ENCODE assay signal across 25 mouse cellular contexts in genomic region chr12:116888856-116889255, GRCm38 (mm10).
DNase-seq lines count a peak whose midpoint lies in the region; ATAC-seq and TF ChIP-seq lines count a peak whose summit lies in the region.
"Had no signal": no experiment of that assay in that cellular context is flagged by ENCODE, and none has a peak within 500 bp of the region (broad histone marks: within the 10 kb centered on the region; RNA-seq: fewer than 3 reads in every experiment).

No protein-coding gene starts in this region.

- no peak overlapping the region for H3K27ac ChIP-seq in heart, embryonic 10.5 days
- peak overlapping the region; percentile 79 for H3K27ac ChIP-seq in midbrain, embryonic 13.5 days
- H3K27ac ChIP-seq in midbrain, embryonic 11.5 days (ENCODE audit: low read depth, low read length) = no peak overlapping the region
- peak overlapping the region; percentile 63; the same call in 1 of the 2 replicates for H3K27ac ChIP-seq in hindbrain, embryonic 15.5 days (replicated peaks)
- no peak overlapping the region; the same call in 1 of the 2 replicates for H3K27ac ChIP-seq in midbrain, postnatal 0 days (ENCODE audit: low read depth, low read length)
- H3K27ac ChIP-seq in limb, embryonic 10.5 days = no peak overlapping the region
- H3K27ac ChIP-seq: embryonic facial prominence, embryonic 15.5 days; heart, embryonic 15.5 days; liver, embryonic 14.5 days had no signal

- H3K4me2 ChIP-seq in midbrain, embryonic 13.5 days (replicated peaks) = no peak overlapping the region
- no peak overlapping the region for H3K4me2 ChIP-seq in midbrain, embryonic 11.5 days
- no peak overlapping the region for H3K4me2 ChIP-seq in hindbrain, embryonic 15.5 days
- H3K4me2 ChIP-seq in midbrain, postnatal 0 days (ENCODE audit: low read depth, low read length, poor library complexity, severe bottlenecking) = no peak overlapping the region
- H3K4me2 ChIP-seq: embryonic facial prominence, embryonic 15.5 days; heart, embryonic 15.5 days had no signal

- H3K4me3 ChIP-seq in heart, embryonic 10.5 days = no peak overlapping the region
- H3K4me3 ChIP-seq in midbrain, embryonic 13.5 days (replicated peaks) = no peak overlapping the region
- H3K4me3 ChIP-seq in midbrain, embryonic 11.5 days (ENCODE audit: low read depth, low read length) = no peak overlapping the region
- H3K4me3 ChIP-seq in hindbrain, embryonic 15.5 days = no peak overlapping the region
- no peak overlapping the region for H3K4me3 ChIP-seq in midbrain, postnatal 0 days (ENCODE audit: low read depth, low read length)
- no peak overlapping the region for H3K4me3 ChIP-seq in limb, embryonic 10.5 days
- H3K4me3 ChIP-seq: embryonic facial prominence, embryonic 15.5 days; heart, embryonic 15.5 days; myocyte had no signal

- H3K27me3 ChIP-seq in heart, embryonic 10.5 days (ENCODE audit: insufficient read depth, poor library complexity, severe bottlenecking) = peaks cover 5% of the 10 kb centered on the region; the same call in 1 of the 2 replicates
- no peaks in the 10 kb centered on the region for H3K27me3 ChIP-seq in midbrain, embryonic 13.5 days
- no peaks in the 10 kb centered on the region for H3K27me3 ChIP-seq in midbrain, embryonic 11.5 days (ENCODE audit: control insufficient read depth, insufficient read depth, low read length)
- H3K27me3 ChIP-seq in hindbrain, embryonic 15.5 days = no peaks in the 10 kb centered on the region
- no peaks in the 10 kb centered on the region for H3K27me3 ChIP-seq in midbrain, postnatal 0 days (ENCODE audit: insufficient read depth, low read length)
- no peaks in the 10 kb centered on the region for H3K27me3 ChIP-seq in limb, embryonic 10.5 days (ENCODE audit: low read depth, poor library complexity, severe bottlenecking)
- H3K27me3 ChIP-seq: embryonic facial prominence, embryonic 15.5 days; heart, embryonic 15.5 days had no signal

- no peaks in the 10 kb centered on the region for H3K4me1 ChIP-seq in heart, embryonic 10.5 days
- peaks cover 27% of the 10 kb centered on the region for H3K4me1 ChIP-seq in midbrain, embryonic 13.5 days (replicated peaks)
- no peaks in the 10 kb centered on the region for H3K4me1 ChIP-seq in midbrain, embryonic 11.5 days (ENCODE audit: control insufficient read depth, insufficient read depth, low read length)
- peaks cover 23% of the 10 kb centered on the region for H3K4me1 ChIP-seq in hindbrain, embryonic 15.5 days (replicated peaks)
- no peaks in the 10 kb centered on the region for H3K4me1 ChIP-seq in midbrain, postnatal 0 days (ENCODE audit: insufficient read depth, low read length)
- H3K4me1 ChIP-seq in limb, embryonic 10.5 days = no peaks in the 10 kb centered on the region
- H3K4me1 ChIP-seq: embryonic facial prominence, embryonic 15.5 days; heart, embryonic 15.5 days had no signal

- ATAC-seq in midbrain, embryonic 13.5 days = no peak; the same call in 1 of the 2 replicates
- ATAC-seq in midbrain, embryonic 11.5 days (ENCODE audit: low FRiP score) = no peak
- peak; percentile 15; the same call in 1 of the 2 replicates for ATAC-seq in hindbrain, embryonic 15.5 days (ENCODE audit: low FRiP score, low read depth)
- ATAC-seq in midbrain, postnatal 0 days (ENCODE audit: low FRiP score) = no peak
- ATAC-seq: CD4-positive, CD25-positive, alpha-beta regulatory T cell, adult 4 months; intestine, postnatal 0 days had no signal

- WGBS in heart, embryonic 10.5 days = 77% methylated on average over 2 of the region's 2 CpGs
- 63% methylated on average over 2 of the region's 2 CpGs for WGBS in midbrain, embryonic 13.5 days
- 86% methylated on average over 2 of the region's 2 CpGs for WGBS in midbrain, embryonic 11.5 days
- WGBS in hindbrain, embryonic 15.5 days = 63% methylated on average over 2 of the region's 2 CpGs
- WGBS in midbrain, postnatal 0 days = 45% methylated on average over 2 of the region's 2 CpGs
- WGBS in limb, embryonic 10.5 days = 85% methylated on average over 2 of the region's 2 CpGs

- H3K9me3 ChIP-seq in heart, embryonic 10.5 days = no peaks in the 10 kb centered on the region
- no peaks in the 10 kb centered on the region for H3K9me3 ChIP-seq in midbrain, embryonic 13.5 days
- H3K9me3 ChIP-seq in midbrain, embryonic 11.5 days (ENCODE audit: control insufficient read depth, low read length) = no peaks in the 10 kb centered on the region
- H3K9me3 ChIP-seq in hindbrain, embryonic 15.5 days = no peaks in the 10 kb centered on the region
- no peaks in the 10 kb centered on the region for H3K9me3 ChIP-seq in midbrain, postnatal 0 days (ENCODE audit: low read length)
- no peaks in the 10 kb centered on the region for H3K9me3 ChIP-seq in limb, embryonic 10.5 days (replicated peaks)
- H3K9me3 ChIP-seq: embryonic facial prominence, embryonic 15.5 days; heart, embryonic 15.5 days had no signal

- TF ChIP-seq CTCF in midbrain, postnatal 0 days (IDR thresholded peaks at IDR 0.05) = no peak

- DNase-seq in heart, adult 11 months = peak; percentile 49
- DNase-seq in heart, embryonic 10.5 days (ENCODE audit: low spot score) = no peak
- no peak for DNase-seq in midbrain, embryonic 11.5 days (ENCODE audit: low spot score, missing footprints)
- DNase-seq in midbrain, postnatal 0 days (ENCODE audit: low spot score) = peak; percentile 70
- no peak for DNase-seq in gastrocnemius, postnatal 25 days
- DNase-seq in limb, embryonic 10.5 days (ENCODE audit: low spot score) = no peak
- DNase-seq: adrenal gland, adult 8-10 months; cerebellum, adult 11 months; cerebellum, adult 9-11 months; forebrain, postnatal 0 days; kidney, postnatal 14 days; layer of hippocampus, adult 9-11 months; liver; lung, adult 2 months; retina, postnatal 1 day; right cerebral cortex, postnatal 14 days; thymus, postnatal 4 days had no signal

- no peak overlapping the region for H3K9ac ChIP-seq in midbrain, embryonic 13.5 days (replicated peaks)
- H3K9ac ChIP-seq in midbrain, embryonic 11.5 days (ENCODE audit: low read length) = no peak overlapping the region
- no peak overlapping the region for H3K9ac ChIP-seq in hindbrain, embryonic 15.5 days
- no peak overlapping the region for H3K9ac ChIP-seq in midbrain, postnatal 0 days (replicated peaks; ENCODE audit: low read length, poor library complexity, severe bottlenecking)
- H3K9ac ChIP-seq: embryonic facial prominence, embryonic 15.5 days; forebrain, postnatal 0 days; heart, embryonic 15.5 days; liver, embryonic 14.5 days had no signal

- H3K36me3 ChIP-seq in heart, embryonic 10.5 days = no peaks in the 10 kb centered on the region
- H3K36me3 ChIP-seq in midbrain, embryonic 13.5 days = no peaks in the 10 kb centered on the region
- no peaks in the 10 kb centered on the region for H3K36me3 ChIP-seq in midbrain, embryonic 11.5 days (ENCODE audit: control insufficient read depth, insufficient read depth, low read length)
- no peaks in the 10 kb centered on the region for H3K36me3 ChIP-seq in hindbrain, embryonic 15.5 days
- H3K36me3 ChIP-seq in midbrain, postnatal 0 days (ENCODE audit: insufficient read depth, low read length) = no peaks in the 10 kb centered on the region
- H3K36me3 ChIP-seq in limb, embryonic 10.5 days = no peaks in the 10 kb centered on the region
- H3K36me3 ChIP-seq: embryonic facial prominence, embryonic 15.5 days; heart, embryonic 15.5 days had no signal

Comparison
In these comparisons a context has a peak if more than half of its experiments do, and no peak if none do; other contexts are left out.
1. DNase-seq: peak in heart, adult 11 months (single experiment) and midbrain, postnatal 0 days (single experiment); none in heart, embryonic 10.5 days (single experiment), midbrain, embryonic 11.5 days (single experiment), gastrocnemius, postnatal 25 days (single experiment) and limb, embryonic 10.5 days (single experiment).
2. H3K27ac ChIP-seq: peak in midbrain, embryonic 13.5 days (single experiment) and hindbrain, embryonic 15.5 days (single experiment); none in heart, embryonic 10.5 days (single experiment), midbrain, embryonic 11.5 days (single experiment), midbrain, postnatal 0 days (single experiment) and limb, embryonic 10.5 days (single experiment).